Mouse (Mus musculus): ENCODE measurements around the gene Ctbp1. TPM values are rescaled to one million over a fixed set of nuclear protein-coding genes. Genes with fewer than 3 reads are reported as not detected.

Gene Ctbp1
- polyA plus RNA-seq, 1 experiment from 2014 or later, result 441 TPM

GRCm38 (mm10) chr5:33218746-33219449, 55.9 kb downstream of the Ctbp1 start:
- H3K27ac ChIP-seq (ENCODE audit: low read length), result no peak overlapping the region
- H3K4me3 ChIP-seq (ENCODE audit: low read depth, low read length), result no peak overlapping the region
- no peak for ATAC-seq
- no peaks in the 10 kb centered on the region for H3K9me3 ChIP-seq (replicated peaks; ENCODE audit: control insufficient read depth, low read length, poor library complexity, severe bottlenecking)
- H3K4me2 ChIP-seq (ENCODE audit: low read length), result no peak overlapping the region
- H3K36me3 ChIP-seq (ENCODE audit: control insufficient read depth, insufficient read depth, low read length), result no peaks in the 10 kb centered on the region
- no peak overlapping the region for H3K9ac ChIP-seq (ENCODE audit: low read depth, low read length)
- H3K4me1 ChIP-seq (ENCODE audit: control insufficient read depth, insufficient read depth, low read length), result 0 out of 2 replicates have a peak, but pooled peaks cover 2% of the 10 kb centered on the region
- WGBS, result 72% methylated on average over 20 of the region's 20 CpGs
- no peaks in the 10 kb centered on the region for H3K27me3 ChIP-seq (ENCODE audit: control insufficient read depth, insufficient read depth, low read depth, low read length)

DNA sequence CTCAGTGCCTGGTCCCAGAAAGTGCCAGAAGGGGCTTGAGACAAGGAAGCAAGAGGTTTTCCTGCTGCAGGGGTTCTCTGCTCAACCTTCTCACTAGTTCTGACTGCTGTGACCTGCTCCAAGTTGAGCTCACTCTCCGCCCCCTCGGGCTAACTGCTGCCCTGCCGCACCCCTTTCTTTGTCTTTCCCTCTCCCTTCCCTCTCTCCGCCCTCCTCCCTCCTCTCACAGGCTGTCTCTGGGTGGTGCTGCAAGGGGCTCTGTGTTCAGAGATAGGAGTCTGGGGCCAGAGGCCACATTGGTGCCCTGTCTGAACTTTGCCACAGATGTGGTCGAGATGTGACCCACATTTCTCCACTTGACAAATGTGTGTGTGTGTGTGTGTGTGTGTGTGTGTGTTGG, 56.7 kb downstream of the Ctbp1 start, which contains the start of gene Spon2:
Gene Spon2 (minus strand): TSS at position 375 of the 400 bp plus-strand sequence.
- Histone ChIP-seq H3K9me3 (replicated peaks; ENCODE audit: control insufficient read depth, low read length, poor library complexity, severe bottlenecking) (no peaks in the 10 kb centered on the region), H3K9ac (ENCODE audit: low read depth, low read length) (no peak within 1 kb of the TSS), H3K4me3 (ENCODE audit: low read depth, low read length) (no peak within 1 kb of the TSS), H3K27me3 (ENCODE audit: control insufficient read depth, insufficient read depth, low read depth, low read length) (no peaks in the 10 kb centered on the region), H3K27ac (ENCODE audit: low read length) (no peak within 1 kb of the TSS), H3K4me1 (ENCODE audit: control insufficient read depth, insufficient read depth, low read length) (0 out of 2 replicates have a peak, but pooled peaks cover 2% of the 10 kb centered on the region), H3K36me3 (ENCODE audit: control insufficient read depth, insufficient read depth, low read length) (no peaks in the 10 kb centered on the region), H3K4me2 (ENCODE audit: low read length) (no peak within 1 kb of the TSS)
- WGBS, result 20% methylated on average over 5 of the region's 5 CpGs
- no peak for ATAC-seq

GRCm38 (mm10) chr5:33217663-33218062, 57.1 kb downstream of the Ctbp1 start:
- no peak overlapping the region for H3K27ac ChIP-seq (ENCODE audit: low read length)
- H3K4me1 ChIP-seq (ENCODE audit: control insufficient read depth, insufficient read depth, low read length), result 0 out of 2 replicates have a peak, but pooled peaks cover 2% of the 10 kb centered on the region
- H3K4me2 ChIP-seq (ENCODE audit: low read length), result no peak overlapping the region
- H3K9ac ChIP-seq (ENCODE audit: low read depth, low read length), result no peak overlapping the region
- WGBS, result 51% methylated on average over 3 of the region's 3 CpGs
- H3K27me3 ChIP-seq (ENCODE audit: control insufficient read depth, insufficient read depth, low read depth, low read length), result no peaks in the 10 kb centered on the region
- ATAC-seq, result no peak
- H3K36me3 ChIP-seq (ENCODE audit: control insufficient read depth, insufficient read depth, low read length), result no peaks in the 10 kb centered on the region
- no peaks in the 10 kb centered on the region for H3K9me3 ChIP-seq (replicated peaks; ENCODE audit: control insufficient read depth, low read length, poor library complexity, severe bottlenecking)
- no peak overlapping the region for H3K4me3 ChIP-seq (ENCODE audit: low read depth, low read length)

DNA sequence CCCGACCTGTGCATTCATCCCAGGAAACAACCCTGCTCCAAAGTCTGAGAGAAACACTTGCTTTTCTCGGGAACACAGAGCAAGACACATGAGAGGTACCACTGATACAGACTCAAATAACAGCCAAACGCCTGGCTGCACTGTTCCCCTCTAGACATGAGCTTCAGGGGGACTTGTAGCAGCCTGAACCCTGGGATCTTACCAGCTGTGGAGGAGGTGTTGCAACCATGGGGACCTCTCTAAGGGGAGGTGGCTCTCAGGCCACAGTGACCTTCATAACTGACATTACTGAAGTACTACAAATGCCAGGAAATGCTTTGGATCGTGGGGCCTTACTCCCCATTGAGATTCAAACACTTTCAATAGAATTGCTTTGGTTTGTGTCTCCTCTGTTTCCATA, 60.1 kb downstream of the Ctbp1 start:
- Histone ChIP-seq H3K36me3 (ENCODE audit: control insufficient read depth, insufficient read depth, low read length) (no peaks in the 10 kb centered on the region), H3K27me3 (ENCODE audit: control insufficient read depth, insufficient read depth, low read depth, low read length) (no peaks in the 10 kb centered on the region), H3K4me1 (ENCODE audit: control insufficient read depth, insufficient read depth, low read length) (0 out of 2 replicates have a peak, but pooled peaks cover 2% of the 10 kb centered on the region), H3K27ac (ENCODE audit: low read length) (no peak overlapping the region), H3K9ac (ENCODE audit: low read depth, low read length) (no peak overlapping the region), H3K4me3 (ENCODE audit: low read depth, low read length) (no peak overlapping the region), H3K4me2 (ENCODE audit: low read length) (no peak overlapping the region), H3K9me3 (replicated peaks; ENCODE audit: control insufficient read depth, low read length, poor library complexity, severe bottlenecking) (no peaks in the 10 kb centered on the region)
- no peak for ATAC-seq
- WGBS, result 69% methylated on average over 4 of the region's 4 CpGs

DNA sequence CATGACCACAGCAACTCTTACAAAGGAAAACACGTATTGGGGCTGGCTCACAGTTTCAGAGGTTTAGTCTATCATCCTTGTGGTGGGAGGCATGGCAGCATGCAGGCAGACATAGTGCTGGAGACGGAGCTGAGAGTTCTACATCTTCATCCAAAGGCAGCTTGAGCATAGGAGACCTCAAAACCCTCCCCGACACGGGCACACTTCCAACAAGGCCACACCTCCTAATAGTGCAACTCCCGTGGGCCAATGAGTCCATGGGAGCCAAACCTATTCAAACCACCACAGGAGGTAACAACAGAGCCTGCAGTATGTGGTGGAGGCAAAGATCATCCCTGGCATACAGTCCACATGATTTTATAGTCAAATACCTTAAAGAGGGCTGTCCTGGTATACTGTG, 63.5 kb downstream of the Ctbp1 start:
- 79% methylated on average over 5 of the region's 5 CpGs for WGBS

DNA sequence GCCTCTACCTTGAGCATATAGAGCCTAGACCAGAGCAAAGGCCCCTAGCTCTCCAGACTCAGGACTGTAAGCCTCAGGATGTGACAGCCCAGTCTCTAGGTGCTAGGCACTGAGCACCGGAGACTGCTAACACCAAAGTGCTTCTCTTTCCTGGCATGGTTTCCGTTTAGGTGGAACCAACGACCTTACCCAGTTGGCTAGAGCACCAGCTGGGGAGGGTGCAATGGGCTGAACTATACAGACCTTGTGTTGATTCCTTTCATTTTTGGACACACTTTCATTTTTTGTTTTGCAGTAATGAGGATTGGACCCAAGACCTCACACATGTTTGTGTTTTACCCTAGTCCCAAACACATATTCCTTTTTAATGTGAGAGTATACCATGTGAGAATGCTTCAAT, 64.3 kb downstream of the Ctbp1 start:
- Histone ChIP-seq H3K4me2 (ENCODE audit: low read length) (no peak overlapping the region), H3K27ac (ENCODE audit: low read length) (no peak overlapping the region), H3K4me3 (ENCODE audit: low read depth, low read length) (no peak overlapping the region), H3K9ac (ENCODE audit: low read depth, low read length) (no peak overlapping the region), H3K9me3 (replicated peaks; ENCODE audit: control insufficient read depth, low read length, poor library complexity, severe bottlenecking) (no peaks in the 10 kb centered on the region), H3K36me3 (ENCODE audit: control insufficient read depth, insufficient read depth, low read length) (no peaks in the 10 kb centered on the region), H3K27me3 (ENCODE audit: control insufficient read depth, insufficient read depth, low read depth, low read length) (no peaks in the 10 kb centered on the region), H3K4me1 (ENCODE audit: control insufficient read depth, insufficient read depth, low read length) (no peaks in the 10 kb centered on the region; the same call in 1 of the 2 replicates)
- no peak for ATAC-seq
- WGBS, result 93% methylated on average over 3 of the region's 3 CpGs

More for the DNA sequence above, 63.5 kb downstream of the Ctbp1 start:
- H3K9ac ChIP-seq (ENCODE audit: low read depth, low read length), result no peak overlapping the region
- no peaks in the 10 kb centered on the region for H3K9me3 ChIP-seq (replicated peaks; ENCODE audit: control insufficient read depth, low read length, poor library complexity, severe bottlenecking)
- no peak for ATAC-seq
- H3K27me3 ChIP-seq (ENCODE audit: control insufficient read depth, insufficient read depth, low read depth, low read length), result no peaks in the 10 kb centered on the region
- H3K27ac ChIP-seq (ENCODE audit: low read length), result no peak overlapping the region
- H3K36me3 ChIP-seq (ENCODE audit: control insufficient read depth, insufficient read depth, low read length), result no peaks in the 10 kb centered on the region
- H3K4me2 ChIP-seq (ENCODE audit: low read length), result no peak overlapping the region
- H3K4me1 ChIP-seq (ENCODE audit: control insufficient read depth, insufficient read depth, low read length), result no peaks in the 10 kb centered on the region; the same call in 1 of the 2 replicates
- no peak overlapping the region for H3K4me3 ChIP-seq (ENCODE audit: low read depth, low read length)

DNA sequence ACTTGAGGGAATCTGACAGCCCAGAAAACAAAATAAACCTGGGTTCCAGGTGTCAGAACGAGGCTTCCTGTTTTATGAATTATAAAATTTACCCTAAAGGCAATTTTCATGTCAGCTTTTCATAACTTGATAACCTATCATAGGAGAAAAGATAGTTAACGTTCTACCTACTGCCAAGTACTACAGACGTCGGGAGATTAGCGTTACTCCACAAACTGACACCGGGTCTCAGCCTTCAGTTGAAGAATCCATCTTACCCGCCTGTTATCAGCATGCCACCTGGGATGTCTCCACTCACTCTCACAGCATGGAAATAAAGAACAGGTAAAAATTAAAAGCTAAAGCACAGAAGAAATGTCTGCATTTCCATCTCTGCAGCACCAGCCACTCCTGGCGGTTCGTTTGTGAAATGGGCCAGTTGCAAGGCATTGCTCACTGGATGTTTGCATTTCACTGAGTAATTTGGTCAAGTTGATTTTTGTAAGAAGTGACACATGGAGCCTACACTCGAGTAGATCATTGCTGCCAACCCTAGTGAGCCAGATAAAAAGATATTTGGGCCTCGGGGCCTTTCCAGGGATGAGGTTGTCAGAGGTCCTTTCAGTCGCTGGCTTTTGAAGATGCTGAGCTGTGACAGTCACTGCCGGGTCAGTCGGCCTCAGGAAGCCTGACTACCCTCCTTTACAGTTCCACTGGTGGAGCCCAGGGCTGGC, 66.1 kb downstream of the Ctbp1 start:
- Histone ChIP-seq H3K27me3 (ENCODE audit: control insufficient read depth, insufficient read depth, low read depth, low read length) (no peaks in the 10 kb centered on the region), H3K9ac (ENCODE audit: low read depth, low read length) (no peak overlapping the region), H3K4me1 (ENCODE audit: control insufficient read depth, insufficient read depth, low read length) (peaks cover 2% of the 10 kb centered on the region; the same call in 1 of the 2 replicates), H3K4me3 (ENCODE audit: low read depth, low read length) (no peak overlapping the region), H3K9me3 (replicated peaks; ENCODE audit: control insufficient read depth, low read length, poor library complexity, severe bottlenecking) (no peaks in the 10 kb centered on the region), H3K36me3 (ENCODE audit: control insufficient read depth, insufficient read depth, low read length) (no peaks in the 10 kb centered on the region), H3K27ac (ENCODE audit: low read length) (no peak overlapping the region), H3K4me2 (ENCODE audit: low read length) (no peak overlapping the region)
- no peak for ATAC-seq
- WGBS, result 71% methylated on average over 14 of the region's 14 CpGs

- no peak overlapping the region for H3K4me2 ChIP-seq (ENCODE audit: low read length)
Measured at GRCm38 (mm10) chr5:33207136-33207535, 67.7 kb downstream of the Ctbp1 start.

DNA sequence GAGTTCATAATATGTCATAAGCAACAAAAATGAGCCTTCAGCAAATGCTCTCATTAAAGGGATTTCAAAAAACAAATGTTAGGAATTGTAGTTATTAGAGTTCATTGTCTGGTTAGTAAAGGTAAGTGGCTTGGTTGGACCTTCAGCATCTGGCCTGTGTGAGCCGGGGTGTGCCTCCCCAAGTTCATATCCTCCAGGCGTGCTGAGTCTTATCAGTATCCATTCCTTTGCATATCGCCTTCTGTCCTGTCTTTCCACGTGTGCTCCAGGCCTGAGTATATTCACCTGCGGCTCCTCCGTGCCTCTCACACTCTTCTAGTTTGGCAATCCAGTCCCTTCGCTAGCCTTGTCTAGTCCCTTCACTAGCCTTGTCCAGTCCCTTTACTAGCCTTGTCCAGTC, 68.5 kb downstream of the Ctbp1 start:
- peaks cover 3% of the 10 kb centered on the region; the same call in 1 of the 2 replicates for H3K4me1 ChIP-seq (ENCODE audit: control insufficient read depth, insufficient read depth, low read length)
- H3K4me3 ChIP-seq (ENCODE audit: low read depth, low read length), result no peak overlapping the region
- no peaks in the 10 kb centered on the region for H3K27me3 ChIP-seq (ENCODE audit: control insufficient read depth, insufficient read depth, low read depth, low read length)
- no peaks in the 10 kb centered on the region for H3K9me3 ChIP-seq (replicated peaks; ENCODE audit: control insufficient read depth, low read length, poor library complexity, severe bottlenecking)
- H3K9ac ChIP-seq (ENCODE audit: low read depth, low read length), result no peak overlapping the region
- no peak for ATAC-seq
- no peak overlapping the region for H3K4me2 ChIP-seq (ENCODE audit: low read length)
- WGBS, result 92% methylated on average over 7 of the region's 7 CpGs
- no peak overlapping the region for H3K27ac ChIP-seq (ENCODE audit: low read length)
- H3K36me3 ChIP-seq (ENCODE audit: control insufficient read depth, insufficient read depth, low read length), result no peaks in the 10 kb centered on the region

More at GRCm38 (mm10) chr5:33207136-33207535, 67.7 kb downstream of the Ctbp1 start:
- H3K9ac ChIP-seq (ENCODE audit: low read depth, low read length), result no peak overlapping the region
- no peaks in the 10 kb centered on the region for H3K9me3 ChIP-seq (replicated peaks; ENCODE audit: control insufficient read depth, low read length, poor library complexity, severe bottlenecking)
- 52% methylated on average over 9 of the region's 9 CpGs for WGBS
- no peak overlapping the region for H3K4me3 ChIP-seq (ENCODE audit: low read depth, low read length)
- no peaks in the 10 kb centered on the region for H3K36me3 ChIP-seq (ENCODE audit: control insufficient read depth, insufficient read depth, low read length)
- ATAC-seq, result no peak
- no peak overlapping the region for H3K27ac ChIP-seq (ENCODE audit: low read length)
- no peaks in the 10 kb centered on the region for H3K27me3 ChIP-seq (ENCODE audit: control insufficient read depth, insufficient read depth, low read depth, low read length)
- H3K4me1 ChIP-seq (ENCODE audit: control insufficient read depth, insufficient read depth, low read length), result peaks cover 3% of the 10 kb centered on the region; the same call in 1 of the 2 replicates
